Mouse (Mus musculus): ENCODE results near the gene Rex1bd. TPM values are rescaled to one million over a fixed set of nuclear protein-coding genes. Genes with fewer than 3 reads are reported as not detected.
"Not testable (repeated sequence)": the region's sequence is repeated elsewhere in the genome, so short reads cannot be mapped to it uniquely, and the experiment has no call there.

The Rex1bd gene
- polyA plus RNA-seq, 1 experiment from 2014 or later = 192 TPM

DNA sequence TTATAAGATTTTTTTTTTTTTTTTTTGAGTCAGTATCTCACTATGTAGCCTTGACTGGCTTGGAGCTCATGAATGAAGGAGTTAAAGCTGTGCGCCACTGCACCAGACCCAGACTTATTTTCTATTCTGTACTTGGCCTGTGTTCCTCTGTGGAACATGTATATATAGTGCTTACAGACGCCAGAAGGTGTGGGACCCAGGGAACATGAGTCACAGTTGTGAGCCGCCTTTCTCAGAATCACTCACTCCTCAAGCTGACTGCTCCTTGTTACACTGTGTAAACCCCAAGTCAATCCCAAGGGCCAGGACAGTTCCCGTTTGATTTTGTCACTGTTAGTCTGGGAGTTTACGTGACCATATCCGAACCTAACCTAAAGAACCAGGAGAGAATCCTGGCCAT lies 12.5 kb upstream of the Rex1bd start:
- Histone ChIP-seq H3K27me3 (replicated peaks; ENCODE audit: control insufficient read depth, insufficient read depth, low read length) (no peaks in the 10 kb centered on the region), H3K4me1 (ENCODE audit: control insufficient read depth, insufficient read depth, low read depth, low read length) (peaks cover 10% of the 10 kb centered on the region), H3K27ac (ENCODE audit: low read depth, low read length) (no peak overlapping the region), H3K4me3 (ENCODE audit: low read length) (no peak overlapping the region), H3K36me3 (ENCODE audit: control insufficient read depth, insufficient read depth, low read length) (peaks cover 3% of the 10 kb centered on the region; the same call in 1 of the 2 replicates), H3K9me3 (ENCODE audit: control insufficient read depth, low read length) (no peaks in the 10 kb centered on the region), H3K9ac (ENCODE audit: low read depth, low read length) (no peak overlapping the region), H3K4me2 (ENCODE audit: low read length) (no peak overlapping the region)
- WGBS = 92% methylated on average over 6 of the region's 6 CpGs
- no peak for ATAC-seq

DNA sequence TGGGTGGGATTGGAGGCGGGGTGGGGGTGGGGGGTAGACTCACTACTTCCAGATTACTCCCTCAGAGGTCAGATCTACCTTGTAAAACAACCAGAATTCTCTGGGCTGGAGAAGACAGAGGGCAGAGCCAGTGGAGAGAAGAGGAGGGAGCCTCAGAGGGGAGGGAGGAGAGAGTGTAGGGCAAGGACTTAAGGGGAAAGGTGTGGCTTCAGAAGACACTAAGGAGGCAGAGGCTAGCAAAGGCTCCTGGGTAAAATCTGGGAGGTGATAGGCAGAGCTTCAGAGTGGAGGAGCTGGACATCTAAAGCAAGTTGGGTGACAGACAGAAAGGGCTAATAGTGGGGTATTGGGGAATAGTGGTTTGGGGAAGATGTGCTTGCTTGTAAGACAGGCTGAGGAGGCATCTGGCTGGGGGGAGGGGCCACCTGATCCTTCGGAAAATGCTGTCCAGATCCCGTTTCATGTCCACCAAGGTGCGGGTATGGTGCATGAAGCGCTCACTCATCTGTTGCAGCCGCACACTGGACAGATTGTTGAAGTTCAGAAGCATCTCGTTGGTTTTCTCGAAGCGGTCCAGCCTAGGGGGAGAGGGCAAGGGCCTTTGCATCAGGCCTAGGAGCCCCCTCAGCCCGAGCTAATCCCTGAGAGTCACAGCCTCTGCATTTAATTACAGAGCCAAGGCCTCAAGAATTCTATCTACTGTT lies 11.5 kb upstream of the Rex1bd start:
- Histone ChIP-seq H3K9me3 (ENCODE audit: control insufficient read depth, low read length) (no peaks in the 10 kb centered on the region), H3K27ac (ENCODE audit: low read depth, low read length) (no peak overlapping the region), H3K4me3 (ENCODE audit: low read length) (no peak overlapping the region), H3K36me3 (ENCODE audit: control insufficient read depth, insufficient read depth, low read length) (peaks cover 6% of the 10 kb centered on the region; the same call in 1 of the 2 replicates), H3K4me2 (ENCODE audit: low read length) (no peak overlapping the region), H3K4me1 (ENCODE audit: control insufficient read depth, insufficient read depth, low read depth, low read length) (peaks cover 7% of the 10 kb centered on the region), H3K27me3 (replicated peaks; ENCODE audit: control insufficient read depth, insufficient read depth, low read length) (no peaks in the 10 kb centered on the region), H3K9ac (ENCODE audit: low read depth, low read length) (no peak overlapping the region)
- ATAC-seq = no peak
- WGBS = 74% methylated on average over 10 of the region's 10 CpGs

DNA sequence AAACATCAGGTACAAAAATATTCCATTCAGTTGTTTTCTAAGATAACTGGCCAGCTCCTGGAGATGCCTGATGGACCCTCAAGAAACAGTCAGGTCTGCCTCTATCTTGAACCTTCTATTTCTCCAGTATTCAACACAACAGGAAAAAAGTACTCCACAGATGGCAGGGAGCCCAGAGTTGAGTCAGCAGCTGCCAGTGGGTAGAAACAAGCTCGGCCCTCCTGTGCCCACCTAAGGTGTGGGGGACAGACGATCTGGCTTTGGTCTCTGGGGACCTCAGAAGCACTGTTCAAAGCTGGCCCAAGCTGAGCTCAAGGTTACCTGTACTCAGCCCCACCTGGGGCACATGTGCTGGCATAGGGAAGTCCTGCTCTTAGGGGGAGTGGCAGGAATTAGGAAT lies 6.9 kb upstream of the Rex1bd start:
- Histone ChIP-seq H3K9me3 (ENCODE audit: control insufficient read depth, low read length) (no peaks in the 10 kb centered on the region), H3K4me2 (ENCODE audit: low read length) (no peak overlapping the region), H3K27me3 (replicated peaks; ENCODE audit: control insufficient read depth, insufficient read depth, low read length) (no peaks in the 10 kb centered on the region), H3K27ac (ENCODE audit: low read depth, low read length) (no peak overlapping the region), H3K9ac (ENCODE audit: low read depth, low read length) (no peak overlapping the region; the same call in 1 of the 2 replicates), H3K4me3 (ENCODE audit: low read length) (no peak overlapping the region), H3K4me1 (ENCODE audit: control insufficient read depth, insufficient read depth, low read depth, low read length) (peaks cover 17% of the 10 kb centered on the region), H3K36me3 (ENCODE audit: control insufficient read depth, insufficient read depth, low read length) (peaks cover 8% of the 10 kb centered on the region; the same call in 1 of the 2 replicates)
- WGBS = 51% methylated on average over 2 of the region's 2 CpGs
- no peak for ATAC-seq

DNA sequence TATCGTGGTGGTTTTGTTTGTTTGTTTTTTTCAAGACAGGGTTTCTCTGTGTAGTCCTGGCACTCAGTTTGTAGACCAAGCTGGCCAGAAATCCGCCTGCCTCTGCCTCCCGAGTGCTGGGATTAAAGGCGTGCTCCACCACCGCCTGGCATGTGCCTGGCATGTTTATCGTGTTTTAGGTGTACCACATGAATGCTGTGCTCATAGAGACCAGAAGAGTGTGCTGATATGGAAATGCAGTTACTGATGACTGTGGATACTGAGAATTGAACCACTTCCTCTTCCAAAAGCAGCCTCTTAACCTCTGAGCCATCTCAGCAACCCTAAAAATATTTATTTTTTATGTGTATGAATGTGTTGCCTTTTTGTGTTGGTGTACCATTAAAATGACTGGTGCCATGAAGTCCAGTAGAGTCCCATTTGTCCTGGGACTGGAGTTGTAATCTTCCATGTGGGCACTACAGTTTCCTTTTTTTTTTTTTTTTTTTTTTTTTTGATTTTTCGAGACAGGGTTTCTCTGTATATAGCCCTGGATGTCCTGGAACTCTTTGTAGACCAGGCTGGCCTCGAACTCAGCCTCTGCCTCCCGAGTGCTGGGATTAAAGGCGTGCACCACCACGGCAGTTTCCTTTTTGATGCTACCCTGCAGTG lies 5.8 kb upstream of the Rex1bd start:
- WGBS = 95% methylated on average over 11 of the region's 11 CpGs
- no peak overlapping the region for H3K27ac ChIP-seq (ENCODE audit: low read depth, low read length)

DNA sequence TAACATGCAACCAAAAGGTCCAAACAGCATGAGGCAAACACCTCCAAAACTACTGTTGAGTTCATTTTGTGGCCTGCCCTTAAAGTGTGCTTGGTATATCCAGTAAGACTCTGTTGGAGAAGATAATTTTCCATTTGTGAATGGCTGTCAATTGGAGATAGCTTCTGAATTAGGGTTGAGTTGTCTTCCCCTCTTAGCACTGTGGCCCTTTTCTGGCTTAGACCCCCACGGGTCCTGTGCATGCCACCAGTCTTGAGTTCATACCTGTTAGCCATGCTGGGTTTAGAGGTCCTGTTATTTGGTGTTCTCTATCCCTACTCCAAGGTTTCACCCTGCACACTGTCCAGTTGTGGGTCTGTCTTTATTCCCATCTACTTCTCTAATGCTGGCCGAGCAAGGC lies 5.2 kb upstream of the Rex1bd start:
- whole genome bisulfite sequencing = 95% methylated on average over 2 of the region's 2 CpGs
- ATAC-seq = no peak
- no peak overlapping the region for H3K9ac ChIP-seq (ENCODE audit: low read depth, low read length)
- no peaks in the 10 kb centered on the region for H3K9me3 ChIP-seq (ENCODE audit: control insufficient read depth, low read length)
- no peaks in the 10 kb centered on the region for H3K27me3 ChIP-seq (replicated peaks; ENCODE audit: control insufficient read depth, insufficient read depth, low read length)
- H3K4me1 ChIP-seq (ENCODE audit: control insufficient read depth, insufficient read depth, low read depth, low read length) = peaks cover 17% of the 10 kb centered on the region
- no peak overlapping the region for H3K27ac ChIP-seq (ENCODE audit: low read depth, low read length)
- peaks cover 15% of the 10 kb centered on the region for H3K36me3 ChIP-seq (ENCODE audit: control insufficient read depth, insufficient read depth, low read length)
- no peak overlapping the region for H3K4me3 ChIP-seq (ENCODE audit: low read length)
- H3K4me2 ChIP-seq (ENCODE audit: low read length) = no peak overlapping the region

More for the DNA sequence above, 5.8 kb upstream of the Rex1bd start:
- no peaks in the 10 kb centered on the region for H3K9me3 ChIP-seq (ENCODE audit: control insufficient read depth, low read length)
- peaks cover 15% of the 10 kb centered on the region for H3K36me3 ChIP-seq (ENCODE audit: control insufficient read depth, insufficient read depth, low read length)
- no peaks in the 10 kb centered on the region for H3K27me3 ChIP-seq (replicated peaks; ENCODE audit: control insufficient read depth, insufficient read depth, low read length)
- no peak overlapping the region for H3K9ac ChIP-seq (ENCODE audit: low read depth, low read length)
- no peak for ATAC-seq
- peaks cover 17% of the 10 kb centered on the region for H3K4me1 ChIP-seq (ENCODE audit: control insufficient read depth, insufficient read depth, low read depth, low read length)
- no peak overlapping the region for H3K4me3 ChIP-seq (ENCODE audit: low read length)
- no peak overlapping the region for H3K4me2 ChIP-seq (ENCODE audit: low read length)

DNA sequence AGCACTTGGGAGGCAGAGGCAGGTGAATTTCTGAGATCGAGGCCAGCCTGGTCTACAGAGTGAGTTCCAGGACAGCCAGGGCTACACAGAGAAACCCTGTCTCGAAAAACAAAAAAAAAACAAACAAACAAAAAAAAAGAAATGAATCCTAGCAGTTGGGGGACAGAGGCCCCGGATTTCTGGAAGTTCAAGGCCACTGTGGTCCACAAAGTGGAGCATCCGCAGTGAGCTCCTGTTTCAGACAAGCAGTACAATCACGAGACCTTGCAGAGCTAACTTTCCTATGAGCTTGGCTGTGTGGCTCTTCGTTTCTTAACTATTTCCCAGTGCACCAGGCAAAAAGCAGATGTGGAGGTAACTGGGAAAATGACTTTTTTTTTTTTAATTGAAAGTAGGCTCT lies 4.6 kb upstream of the Rex1bd start:
- ATAC-seq; H3K9ac ChIP-seq (ENCODE audit: low read depth, low read length); H3K9me3 ChIP-seq (ENCODE audit: control insufficient read depth, low read length); H3K27me3 ChIP-seq (replicated peaks; ENCODE audit: control insufficient read depth, insufficient read depth, low read length); H3K27ac ChIP-seq (ENCODE audit: low read depth, low read length): not testable (repeated sequence)
- 85% methylated on average over 6 of the region's 6 CpGs for WGBS
- peaks cover 17% of the 10 kb centered on the region for H3K4me1 ChIP-seq (ENCODE audit: control insufficient read depth, insufficient read depth, low read depth, low read length)
- peaks cover 15% of the 10 kb centered on the region for H3K36me3 ChIP-seq (ENCODE audit: control insufficient read depth, insufficient read depth, low read length)
- H3K4me2 ChIP-seq (ENCODE audit: low read length) = peak overlapping the region; percentile 54
- H3K4me3 ChIP-seq (ENCODE audit: low read length) = peak overlapping the region; percentile 97

DNA sequence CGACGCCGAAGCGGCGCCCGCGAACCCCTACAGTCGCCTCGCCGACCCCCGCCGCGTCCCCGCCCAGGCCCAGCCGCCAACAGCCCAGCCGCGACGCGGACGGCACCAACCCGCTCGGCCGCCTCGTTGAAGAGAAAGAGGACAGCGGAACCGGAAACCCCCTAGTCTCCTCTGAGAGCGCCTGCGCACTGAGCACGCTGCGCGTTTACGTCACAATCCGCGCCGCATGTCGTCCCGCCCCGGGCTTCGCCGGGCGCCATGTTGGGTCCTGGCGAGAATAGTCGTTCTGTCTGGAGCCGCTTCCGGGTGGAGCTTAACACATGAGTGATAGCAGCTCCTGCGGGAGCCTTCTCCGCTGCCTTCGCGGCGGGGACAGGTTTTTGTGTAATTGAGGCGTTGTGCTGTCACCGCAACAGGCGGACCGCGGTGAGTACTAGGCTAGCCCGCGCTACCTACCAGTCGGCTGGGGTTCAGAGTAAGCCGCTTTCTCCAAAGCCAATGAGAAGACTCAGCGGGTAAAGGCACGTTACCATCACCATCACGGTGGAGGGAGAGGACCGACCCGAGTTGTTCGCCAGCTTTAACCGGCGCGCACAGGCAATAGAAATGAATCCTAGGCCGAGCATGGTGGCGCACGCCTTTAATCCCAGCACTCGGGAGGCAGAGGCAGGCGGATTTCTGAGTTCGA lies 3.8 kb upstream of the Rex1bd start, which contains the start of gene Uba52:
Gene Uba52 (minus strand): TSS at position 574 of the 688 bp plus-strand sequence.
- Histone ChIP-seq H3K9ac (ENCODE audit: low read depth, low read length) (peak within 1 kb of the TSS; percentile 98), H3K36me3 (ENCODE audit: control insufficient read depth, insufficient read depth, low read length) (peaks cover 15% of the 10 kb centered on the region), H3K27ac (ENCODE audit: low read depth, low read length) (peak within 1 kb of the TSS; percentile 94), H3K4me2 (ENCODE audit: low read length) (peak within 1 kb of the TSS; percentile 100), H3K27me3 (replicated peaks; ENCODE audit: control insufficient read depth, insufficient read depth, low read length) (no peaks in the 10 kb centered on the region), H3K9me3 (ENCODE audit: control insufficient read depth, low read length) (no peaks in the 10 kb centered on the region), H3K4me3 (ENCODE audit: low read length) (peak within 1 kb of the TSS; percentile 97), H3K4me1 (ENCODE audit: control insufficient read depth, insufficient read depth, low read depth, low read length) (peaks cover 23% of the 10 kb centered on the region)
- under 1% methylated on average over 61 of the region's 74 CpGs for WGBS
- ATAC-seq = peak; percentile 87

DNA sequence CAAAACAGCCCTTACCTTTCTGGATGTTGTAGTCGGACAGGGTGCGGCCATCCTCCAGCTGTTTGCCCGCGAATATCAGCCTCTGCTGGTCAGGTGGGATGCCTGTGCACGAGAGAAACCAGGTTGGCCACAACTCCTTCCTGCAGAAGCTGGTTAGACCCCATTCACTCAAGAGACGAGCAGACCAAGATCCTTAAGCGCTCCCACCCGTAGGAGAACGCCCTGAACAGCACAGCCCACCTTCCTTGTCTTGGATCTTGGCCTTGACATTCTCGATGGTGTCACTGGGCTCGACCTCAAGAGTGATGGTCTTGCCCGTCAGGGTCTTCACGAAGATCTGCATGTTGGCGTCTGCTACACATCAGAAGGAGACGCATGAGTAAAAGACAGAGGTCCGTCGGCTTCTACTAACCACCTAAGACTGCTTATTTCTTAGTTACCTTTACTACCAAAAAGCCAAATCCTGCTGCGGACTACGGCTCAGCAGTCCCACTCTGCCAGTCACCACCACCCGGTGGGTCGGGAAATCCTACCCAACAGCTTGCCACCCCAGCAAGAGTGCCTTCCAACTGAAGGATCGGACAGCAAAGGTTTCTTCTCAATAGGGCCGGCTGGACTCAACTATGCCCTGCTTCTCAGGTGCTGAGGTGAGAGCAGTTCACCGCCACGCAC lies 2.9 kb upstream of the Rex1bd start:
- Histone ChIP-seq H3K4me1 (ENCODE audit: control insufficient read depth, insufficient read depth, low read depth, low read length) (peaks cover 32% of the 10 kb centered on the region), H3K9ac (ENCODE audit: low read depth, low read length) (peak overlapping the region; percentile 98), H3K4me3 (ENCODE audit: low read length) (peak overlapping the region; percentile 97), H3K27me3 (replicated peaks; ENCODE audit: control insufficient read depth, insufficient read depth, low read length) (no peaks in the 10 kb centered on the region), H3K36me3 (ENCODE audit: control insufficient read depth, insufficient read depth, low read length) (peaks cover 15% of the 10 kb centered on the region), H3K27ac (ENCODE audit: low read depth, low read length) (no peak overlapping the region), H3K4me2 (ENCODE audit: low read length) (peak overlapping the region; percentile 100), H3K9me3 (ENCODE audit: control insufficient read depth, low read length) (no peaks in the 10 kb centered on the region)
- WGBS = 18% methylated on average over 25 of the region's 25 CpGs
- ATAC-seq = no peak
